Mouse (Mus musculus) neural tube, embryonic 14.5 days (tissue): ENCODE measurements at regions not wholly inside any gene's neighbourhood (a gene's known extent, or its start where the extent isn't known, plus 50 kb on each side); places are given as distances from the start of the nearest gene placed in this dataset.

ENCODE experiments used
- ATAC-seq: fragments of 200-750 bp; cut with Nextera tagmentation; 2 replicates; pipeline ENCODE4 v1.8.0; 2017; ENCODE audit warnings: low read depth, mild to moderate bottlenecking, moderate TSS enrichment, moderate library complexity
- H3K27ac ChIP-seq: fragments of 300-500 bp; sonication (generic); 2 replicates; pipeline ENCODE4 v1.5.1; 2014; ENCODE audit warnings: low read depth, mild to moderate bottlenecking, control low read depth, low read length, moderate library complexity, mixed read lengths
- H3K27me3 ChIP-seq: fragments of 300-500 bp; sonication (generic); 2 replicates; pipeline ENCODE4 v1.6.1; 2014; ENCODE audit warnings: low read length; ENCODE audit not compliant: control insufficient read depth, insufficient read depth
- H3K36me3 ChIP-seq: fragments of 300-500 bp; sonication (generic); 2 replicates; pipeline ENCODE4 v1.6.1; 2014; ENCODE audit warnings: low read length, mixed read lengths; ENCODE audit not compliant: control insufficient read depth, insufficient read depth
- H3K4me1 ChIP-seq: fragments of 300-500 bp; sonication (generic); 2 replicates; pipeline ENCODE4 v1.6.1; 2014; ENCODE audit warnings: low read length; ENCODE audit not compliant: control insufficient read depth, insufficient read depth
- H3K4me2 ChIP-seq: fragments of 300-500 bp; sonication (generic); 2 replicates; pipeline ENCODE4 v1.6.1; 2014; ENCODE audit warnings: mild to moderate bottlenecking, low read depth, low read length, control low read depth
- H3K4me3 ChIP-seq: fragments of 300-500 bp; sonication (generic); 2 replicates; pipeline ENCODE4 v1.5.1; 2014; ENCODE audit warnings: low read depth, low read length, control low read depth, mixed read lengths
- H3K9ac ChIP-seq: fragments of 300-500 bp; sonication (generic); replicated peaks from 2 replicates; pipeline ENCODE4 v1.6.1; 2014; ENCODE audit warnings: low read depth, mild to moderate bottlenecking, control low read depth, low read length, mixed read lengths
- H3K9me3 ChIP-seq: fragments of 300-500 bp; sonication (generic); 2 replicates; pipeline ENCODE4 v1.6.1; 2016; ENCODE audit warnings: low read length; ENCODE audit not compliant: control insufficient read depth
- WGBS: fragments of 180-500 bp; shearing (Covaris S2); extraction: QIAGEN DNeasy Blood & Tissue Kit; methylation state at CpG from one replicate; pipeline ENCODE4 v1.1.7; 2014; 5-methylcytosine and 5-hydroxymethylcytosine counted together

DNA sequence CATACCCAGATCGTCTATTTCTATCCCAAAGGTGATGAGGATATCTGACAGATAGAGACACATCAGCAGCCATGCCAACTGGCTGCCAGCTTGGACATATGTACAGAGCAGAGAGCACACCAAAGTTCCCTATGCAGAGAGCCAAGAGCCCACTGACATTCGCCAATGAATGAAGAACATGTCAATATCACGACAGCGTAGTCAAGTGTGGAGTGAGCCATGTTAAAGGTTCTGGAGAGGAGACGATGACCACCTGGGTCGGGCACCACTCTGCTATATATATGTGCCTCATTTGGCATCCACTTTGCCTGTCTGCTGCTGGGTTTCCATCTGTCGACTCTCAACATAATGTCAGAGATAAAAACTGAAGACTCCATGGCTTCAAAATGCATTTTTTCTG, 159.2 kb upstream of the Gbe1 start:
- Histone ChIP-seq H3K27ac (no peak overlapping the region), H3K27me3 (no peaks in the 10 kb centered on the region), H3K9ac (no peak overlapping the region), H3K4me1 (no peaks in the 10 kb centered on the region), H3K4me3 (no peak overlapping the region), H3K36me3 (no peaks in the 10 kb centered on the region), H3K4me2 (no peak overlapping the region), H3K9me3 (no peaks in the 10 kb centered on the region)
- WGBS, result 88% methylated on average over 7 of the region's 7 CpGs
- ATAC-seq, result no peak

DNA sequence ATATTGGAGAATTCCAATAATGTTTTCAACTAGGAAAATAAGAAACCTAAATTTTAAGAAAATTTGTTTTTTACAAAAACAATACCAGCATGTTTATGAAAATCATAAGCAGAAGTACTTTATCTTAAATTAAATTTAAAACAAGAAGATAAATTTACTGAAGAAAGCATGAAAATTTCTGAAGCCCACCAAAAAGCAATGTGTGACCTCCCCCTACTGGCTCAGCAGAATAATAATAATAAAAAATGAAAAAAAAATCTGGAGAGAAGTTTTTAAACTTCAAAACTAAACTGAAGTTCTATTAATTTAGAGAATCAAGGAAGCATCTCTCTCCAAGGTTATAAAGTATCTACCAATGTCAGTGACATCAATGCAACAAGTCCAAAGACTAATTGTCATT, 153.2 kb upstream of the Gbe1 start:
- Histone ChIP-seq H3K4me2 (no peak overlapping the region), H3K36me3 (no peaks in the 10 kb centered on the region), H3K9me3 (no peaks in the 10 kb centered on the region), H3K27me3 (no peaks in the 10 kb centered on the region), H3K9ac (no peak overlapping the region), H3K4me3 (no peak overlapping the region), H3K4me1 (no peaks in the 10 kb centered on the region), H3K27ac (no peak overlapping the region)
- no peak for ATAC-seq

- no peak for ATAC-seq
Measured at GRCm38 (mm10) chr16:70175140-70175539, 138.6 kb upstream of the Gbe1 start.

GRCm38 (mm10) chr16:70178975-70179374, 134.8 kb upstream of the Gbe1 start:
- Histone ChIP-seq H3K4me3 (no peak overlapping the region), H3K4me1 (no peaks in the 10 kb centered on the region), H3K4me2 (no peak overlapping the region), H3K9ac (no peak overlapping the region), H3K9me3 (no peaks in the 10 kb centered on the region), H3K27ac (no peak overlapping the region), H3K27me3 (no peaks in the 10 kb centered on the region), H3K36me3 (no peaks in the 10 kb centered on the region)
- ATAC-seq, result no peak
- 67% methylated on average over 7 of the region's 7 CpGs for WGBS

More at GRCm38 (mm10) chr16:70175140-70175539, 138.6 kb upstream of the Gbe1 start:
- H3K36me3 ChIP-seq, result no peaks in the 10 kb centered on the region
- 65% methylated on average over 7 of the region's 7 CpGs for WGBS
- no peaks in the 10 kb centered on the region for H3K9me3 ChIP-seq
- no peak overlapping the region for H3K4me2 ChIP-seq
- H3K4me3 ChIP-seq, result no peak overlapping the region
- no peak overlapping the region for H3K9ac ChIP-seq
- H3K27ac ChIP-seq, result no peak overlapping the region
- no peaks in the 10 kb centered on the region for H3K27me3 ChIP-seq
- no peaks in the 10 kb centered on the region for H3K4me1 ChIP-seq

GRCm38 (mm10) chr16:70213861-70214597, 99.7 kb upstream of the Gbe1 start:
- no peaks in the 10 kb centered on the region for H3K36me3 ChIP-seq
- no peak overlapping the region for H3K9ac ChIP-seq
- H3K4me1 ChIP-seq, result no peaks in the 10 kb centered on the region
- no peak overlapping the region for H3K27ac ChIP-seq
- no peaks in the 10 kb centered on the region for H3K9me3 ChIP-seq
- H3K27me3 ChIP-seq, result no peaks in the 10 kb centered on the region
- no peak for ATAC-seq
- 50% methylated on average over 1 of the region's 1 CpGs for WGBS
- no peak overlapping the region for H3K4me2 ChIP-seq
- H3K4me3 ChIP-seq, result no peak overlapping the region

DNA sequence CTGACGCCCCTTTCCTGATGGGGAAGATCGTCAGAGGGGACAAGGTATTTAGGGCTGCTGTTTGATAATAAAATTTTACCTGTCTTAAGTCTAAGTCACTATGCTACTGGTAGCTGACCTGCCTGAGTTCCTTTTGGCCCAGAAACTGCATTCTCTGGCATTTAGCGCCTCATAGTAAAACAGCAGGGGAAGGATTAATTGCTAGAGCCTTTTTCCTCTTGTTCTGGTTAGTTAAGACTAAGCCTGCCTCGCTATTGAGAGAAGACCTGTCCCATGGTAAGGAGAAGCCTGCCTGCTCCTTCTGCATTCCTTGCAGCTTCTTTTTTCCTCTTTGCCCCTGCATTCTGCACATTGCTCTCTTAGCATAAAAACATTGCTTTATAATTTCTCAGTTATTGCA, 98.9 kb upstream of the Gbe1 start:
- no peak overlapping the region for H3K27ac ChIP-seq
- H3K36me3 ChIP-seq, result no peaks in the 10 kb centered on the region
- no peaks in the 10 kb centered on the region for H3K4me1 ChIP-seq
- no peak overlapping the region for H3K4me3 ChIP-seq
- no peak overlapping the region for H3K4me2 ChIP-seq
- WGBS, result 10% methylated on average over 4 of the region's 4 CpGs
- ATAC-seq, result no peak
- no peaks in the 10 kb centered on the region for H3K9me3 ChIP-seq
- H3K9ac ChIP-seq, result no peak overlapping the region
- H3K27me3 ChIP-seq, result no peaks in the 10 kb centered on the region

DNA sequence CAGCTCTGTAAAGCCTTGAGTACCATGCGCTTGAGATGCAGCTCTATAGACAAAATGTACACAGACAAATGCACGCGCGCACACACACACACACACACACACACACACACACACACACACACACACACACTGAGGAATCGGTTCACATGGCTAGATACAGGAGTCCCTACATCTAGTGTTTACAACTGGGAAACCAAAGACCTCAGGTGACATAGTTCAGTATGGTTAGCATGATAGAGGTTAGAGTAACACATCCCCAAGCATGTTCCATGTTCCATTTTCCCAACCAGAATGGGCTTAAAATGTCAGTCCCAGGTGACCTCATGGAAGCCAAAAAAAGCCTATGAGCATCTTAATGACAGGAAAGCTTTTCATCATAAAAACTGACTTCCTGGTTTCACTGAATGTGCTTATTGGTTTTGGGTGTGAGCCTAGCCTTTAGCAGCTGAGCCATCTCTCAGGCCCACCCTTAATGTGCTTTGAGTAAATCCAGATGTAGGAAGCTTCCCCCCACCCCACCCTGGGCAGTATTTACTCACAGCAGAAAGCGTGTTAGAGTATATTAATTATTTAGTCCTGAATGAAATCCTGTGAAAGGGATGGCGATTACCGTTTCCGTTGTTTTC, 86.0 kb upstream of the Gbe1 start:
- no peak for ATAC-seq
- H3K4me1 ChIP-seq, result no peaks in the 10 kb centered on the region
- H3K27me3 ChIP-seq, result no peaks in the 10 kb centered on the region
- H3K4me2 ChIP-seq, result no peak overlapping the region
- H3K9ac ChIP-seq, result no peak overlapping the region
- 86% methylated on average over 9 of the region's 9 CpGs for WGBS
- no peak overlapping the region for H3K4me3 ChIP-seq
- H3K36me3 ChIP-seq, result no peaks in the 10 kb centered on the region
- H3K9me3 ChIP-seq, result no peaks in the 10 kb centered on the region
- H3K27ac ChIP-seq, result no peak overlapping the region

DNA sequence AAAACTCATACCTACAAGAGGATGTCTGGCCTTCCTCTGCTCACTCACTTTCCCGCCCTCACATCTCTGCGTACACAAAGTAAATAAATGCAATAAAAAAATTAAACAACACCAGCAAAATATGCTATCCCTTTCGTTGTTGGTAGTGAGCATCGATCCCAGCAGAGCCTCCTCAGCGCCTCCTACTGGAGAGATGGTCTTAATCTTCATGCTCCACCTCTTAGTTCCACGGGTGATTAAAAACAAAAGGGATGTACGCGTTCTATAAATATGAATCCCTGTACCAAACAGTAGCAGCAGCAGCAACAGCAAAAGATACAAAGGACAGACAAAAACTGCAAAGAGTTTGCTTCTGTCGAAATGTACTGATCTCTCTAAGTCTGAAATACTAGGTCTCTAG, 81.0 kb upstream of the Gbe1 start:
- Histone ChIP-seq H3K4me2 (no peak overlapping the region), H3K4me3 (no peak overlapping the region)
- 85% methylated on average over 9 of the region's 9 CpGs for WGBS

GRCm38 (mm10) chr16:70235189-70235588, 78.6 kb upstream of the Gbe1 start:
- Histone ChIP-seq H3K36me3 (no peaks in the 10 kb centered on the region), H3K4me3 (no peak overlapping the region), H3K4me1 (0 out of 2 replicates have a peak, but pooled peaks cover 6% of the 10 kb centered on the region), H3K4me2 (no peak overlapping the region), H3K9me3 (no peaks in the 10 kb centered on the region), H3K27me3 (no peaks in the 10 kb centered on the region), H3K9ac (no peak overlapping the region), H3K27ac (no peak overlapping the region)
- no peak for ATAC-seq
- 97% methylated on average over 4 of the region's 4 CpGs for WGBS

More for the DNA sequence above, 81.0 kb upstream of the Gbe1 start:
- Histone ChIP-seq H3K4me1 (no peaks in the 10 kb centered on the region), H3K27ac (no peak overlapping the region), H3K9me3 (no peaks in the 10 kb centered on the region), H3K36me3 (no peaks in the 10 kb centered on the region), H3K9ac (no peak overlapping the region), H3K27me3 (no peaks in the 10 kb centered on the region)
- no peak for ATAC-seq
